Mouse (Mus musculus) megakaryocyte, adult 5-6 weeks (primary cell): ENCODE results near the gene Ccdc73. TPM values are rescaled to one million over a fixed set of nuclear protein-coding genes. Genes with fewer than 3 reads are reported as not detected.
"Not testable (repeated sequence)": the region's sequence is repeated elsewhere in the genome, so short reads cannot be mapped to it uniquely, and the experiment has no call there.

ENCODE experiments used
- ATAC-seq: 2 replicates; pipeline ENCODE4 v1.8.0; 2016; ENCODE audit warnings: mild to moderate bottlenecking, inconsistent platforms; ENCODE audit not compliant: poor library complexity, severe bottlenecking
- total RNA-seq, 2 experiments: library from RNA; stranded (forward) in 1 of 2; stranded (reverse) in 1 of 2; fragments of 153-499, 151-499 nt in 1 of 2; fragments of 221-1000, 200-1000 nt in 1 of 2; gene quantifications; 2 replicates each; pipeline versions ENCODE4 v1.2.3 to v1.2.4; 2015 to 2017

The Ccdc73 gene
- total RNA-seq, 2 experiments from 2014 or later, result 2.2 to 6.5 TPM

DNA sequence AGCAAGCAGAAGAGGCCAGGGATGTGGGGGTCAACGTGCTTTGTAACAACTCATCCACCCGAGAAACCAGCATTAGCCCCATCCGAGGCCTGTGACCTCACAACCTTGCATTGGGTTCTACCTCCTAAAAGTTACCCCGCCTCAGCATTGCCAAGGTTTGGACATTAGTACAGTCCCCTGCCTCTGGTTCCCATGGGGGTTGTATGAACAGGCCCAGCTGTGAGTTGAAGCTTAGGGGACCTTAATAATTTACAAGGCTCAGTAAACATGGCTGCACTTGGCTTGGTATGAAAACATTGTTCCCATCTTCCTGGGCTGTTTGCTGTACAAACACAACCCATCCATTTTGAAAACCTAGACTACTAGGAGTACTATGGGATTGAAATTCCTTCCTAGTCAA is 156.2 kb downstream of the Ccdc73 start:
- ATAC-seq, result no peak

DNA sequence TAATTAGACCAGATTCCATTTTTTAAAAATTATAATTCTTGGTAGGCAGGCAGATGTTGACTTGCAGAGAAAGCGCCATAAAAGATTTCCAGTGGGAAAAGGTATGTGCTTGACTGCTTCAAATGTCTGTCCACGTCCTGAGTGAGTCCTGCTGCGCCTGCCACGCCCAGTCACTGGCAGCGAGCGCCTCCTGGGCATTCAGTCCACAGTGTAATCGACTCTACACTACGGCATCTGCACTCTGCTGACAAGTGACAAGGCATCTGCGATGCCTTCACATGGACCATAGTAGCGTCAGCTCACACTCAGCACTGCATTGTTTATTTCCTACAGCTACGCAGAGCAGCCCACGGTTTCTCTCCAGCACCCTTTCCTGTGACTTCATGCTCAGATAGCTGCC is 158.0 kb downstream of the Ccdc73 start:
- not testable (repeated sequence) for ATAC-seq

DNA sequence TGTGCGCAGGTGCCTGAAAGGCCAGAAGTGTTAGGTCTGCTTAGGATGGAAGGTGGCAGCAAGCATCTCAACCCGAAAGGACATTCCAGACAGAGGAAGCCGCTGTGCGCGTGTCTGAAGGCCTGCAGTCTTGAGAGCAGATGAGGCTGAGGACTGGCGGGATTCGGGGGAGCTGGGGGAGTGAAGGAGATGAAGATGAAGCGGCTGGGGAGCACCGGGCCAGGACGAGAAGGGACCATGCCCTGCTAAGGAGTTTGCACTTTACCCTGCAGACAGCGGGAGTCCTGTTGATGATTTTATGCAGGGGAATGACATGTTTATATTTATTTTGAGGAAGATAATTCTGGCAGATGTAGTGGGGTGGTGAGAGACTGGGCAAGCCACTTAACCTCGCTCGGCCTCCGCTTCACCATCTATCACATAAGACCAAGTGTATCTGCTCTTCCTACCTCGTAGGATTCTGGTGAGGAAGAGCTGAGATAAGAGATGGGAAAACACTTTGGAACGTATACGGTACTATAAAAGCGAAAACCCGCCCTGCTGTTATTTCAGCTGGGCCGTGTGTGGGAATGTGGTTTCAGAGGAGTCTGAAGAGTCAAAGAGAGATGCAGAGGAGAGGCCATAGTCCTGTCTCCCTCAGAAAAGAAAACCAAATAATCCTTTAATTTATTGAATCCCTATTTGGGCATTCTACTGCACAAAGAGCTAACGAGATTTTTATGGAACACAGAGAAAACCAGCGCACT is 159.5 kb downstream of the Ccdc73 start:
- ATAC-seq, result no peak

DNA sequence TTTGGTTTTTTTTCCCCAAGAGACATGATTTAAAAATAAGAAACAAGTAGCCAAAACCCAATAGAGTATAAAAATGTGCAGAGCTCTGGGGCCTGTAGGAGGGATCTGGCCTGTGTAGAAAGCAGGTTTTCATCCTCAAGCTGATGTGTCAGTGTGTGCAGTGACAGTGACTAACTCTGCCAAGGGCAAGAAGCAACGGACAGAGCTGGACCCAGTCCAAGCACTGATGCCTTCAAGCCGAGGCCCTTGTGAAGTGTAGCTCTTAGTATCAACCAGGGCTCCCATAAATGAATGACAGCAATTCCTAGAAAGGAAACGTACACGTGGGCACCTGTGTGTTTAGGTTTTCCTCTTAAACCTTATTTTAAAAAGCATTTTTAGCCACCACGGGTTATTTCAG is 161.2 kb downstream of the Ccdc73 start:
- ATAC-seq, result no peak

DNA sequence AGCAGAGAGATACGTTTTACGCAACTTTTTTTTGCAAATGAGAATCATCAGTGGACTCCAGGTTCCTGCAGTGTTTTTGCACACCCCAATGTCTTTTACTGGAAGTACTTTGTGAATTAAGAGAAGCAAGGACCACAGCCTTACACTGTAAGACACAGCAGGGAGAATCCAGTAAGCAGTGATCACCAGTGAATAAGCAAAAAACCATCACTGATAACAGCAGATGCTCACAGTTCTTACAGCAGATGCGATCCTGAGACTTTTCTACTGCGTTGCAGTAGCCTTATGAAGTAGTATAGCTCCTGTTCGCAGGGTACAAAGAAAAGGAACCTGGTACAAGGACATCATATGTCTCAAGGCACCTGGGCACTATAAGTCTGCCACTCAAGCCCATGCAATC is 162.9 kb downstream of the Ccdc73 start:
- ATAC-seq, result no peak

DNA sequence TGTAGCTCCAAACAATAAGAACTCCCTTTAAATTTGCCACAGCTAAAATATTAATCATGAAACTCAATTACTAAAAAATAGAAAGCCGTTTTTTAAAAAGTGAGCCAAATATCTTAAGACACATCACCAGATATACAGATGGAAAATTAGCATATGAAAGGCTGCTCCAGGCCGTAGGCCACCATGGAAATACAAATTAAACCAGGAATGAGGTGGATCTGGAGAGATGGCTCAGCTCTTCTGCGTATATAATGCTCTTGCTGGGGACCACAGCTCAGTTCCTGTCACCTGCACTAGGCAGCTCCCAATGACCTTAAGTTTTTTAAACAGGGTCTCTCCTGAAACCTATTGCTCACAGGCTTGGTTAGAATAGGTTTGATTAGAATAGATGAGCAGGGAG is 166.5 kb downstream of the Ccdc73 start:
- no peak for ATAC-seq

DNA sequence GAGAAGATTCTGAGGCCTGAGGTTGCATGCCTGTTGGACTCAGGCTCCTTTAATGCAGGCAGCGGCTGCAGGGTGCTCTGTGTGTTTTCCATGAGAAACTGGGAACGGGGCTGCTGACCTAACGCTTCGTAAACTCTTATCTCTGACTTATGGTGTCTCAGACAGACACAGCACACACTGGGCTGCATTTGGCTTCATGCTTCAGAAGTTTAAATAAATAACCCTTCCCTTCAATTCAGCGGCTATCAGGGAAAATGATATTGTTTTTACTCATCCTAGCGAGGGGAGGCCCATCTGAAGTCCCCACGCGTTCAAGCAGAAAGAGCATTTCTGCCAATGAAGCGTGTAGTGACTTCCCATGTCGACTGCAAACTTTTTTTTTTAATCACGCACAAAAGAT is 168.4 kb downstream of the Ccdc73 start:
- no peak for ATAC-seq

DNA sequence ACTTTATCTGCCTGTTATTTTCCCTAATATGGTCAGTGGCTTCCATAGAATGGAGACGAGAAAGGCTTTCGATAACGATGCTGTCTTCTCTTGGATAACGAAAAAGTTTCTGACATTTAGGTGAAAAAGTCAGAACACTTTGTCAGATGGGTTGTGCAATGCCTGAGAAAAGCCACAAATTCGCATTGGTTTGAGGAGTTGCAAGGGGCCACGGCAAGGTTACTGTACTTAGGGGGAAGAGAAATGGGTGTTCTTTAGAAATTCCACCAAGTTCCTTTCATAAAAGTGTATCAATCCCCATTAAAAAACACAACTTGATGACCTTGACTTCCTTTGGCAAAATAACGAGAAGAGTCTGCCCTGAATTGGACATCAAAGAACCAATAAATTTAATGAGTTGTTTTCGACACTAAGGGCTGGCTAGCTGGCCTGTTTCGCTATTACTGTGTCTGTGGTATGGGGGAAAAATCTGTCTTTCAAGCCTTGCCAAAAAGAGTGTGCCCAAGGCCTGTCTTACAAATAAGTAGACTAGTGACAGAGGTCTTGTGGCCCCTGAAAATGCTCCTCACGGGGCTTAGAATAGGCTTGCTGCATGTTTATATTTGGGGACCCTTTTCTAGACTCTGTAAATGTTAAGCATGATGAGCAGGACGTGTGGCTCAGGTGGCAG is 168.9 kb downstream of the Ccdc73 start:
- ATAC-seq, result no peak

DNA sequence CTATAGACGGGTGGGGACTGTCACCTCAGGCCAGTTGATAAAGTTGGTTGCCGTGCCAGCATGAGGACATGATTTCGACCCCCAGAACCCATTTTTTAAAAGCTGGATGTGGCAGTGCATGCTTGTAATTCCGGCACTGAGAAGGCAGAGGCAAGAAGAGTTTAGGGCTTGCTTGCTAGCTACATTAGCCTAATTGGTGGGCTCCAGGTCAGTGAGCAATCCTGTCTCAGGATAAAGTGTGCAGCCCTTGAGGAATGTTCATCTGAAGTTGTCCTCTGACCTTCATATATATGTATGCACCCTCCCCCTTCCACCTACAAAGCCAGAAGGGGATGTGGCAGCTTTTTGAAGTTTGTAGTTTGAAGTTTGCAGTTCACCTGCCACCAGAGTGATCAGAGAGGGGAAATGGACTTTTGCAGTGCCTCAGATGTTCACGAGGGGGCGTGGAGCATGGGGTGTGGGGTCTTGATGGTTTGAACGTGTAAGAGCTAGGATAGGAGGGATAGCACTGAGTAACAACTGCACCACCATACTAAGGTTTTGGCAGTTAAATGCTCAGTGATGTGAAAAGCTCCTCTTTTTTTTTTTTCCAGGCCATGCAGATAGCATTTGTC is 170.5 kb downstream of the Ccdc73 start:
- no peak for ATAC-seq

DNA sequence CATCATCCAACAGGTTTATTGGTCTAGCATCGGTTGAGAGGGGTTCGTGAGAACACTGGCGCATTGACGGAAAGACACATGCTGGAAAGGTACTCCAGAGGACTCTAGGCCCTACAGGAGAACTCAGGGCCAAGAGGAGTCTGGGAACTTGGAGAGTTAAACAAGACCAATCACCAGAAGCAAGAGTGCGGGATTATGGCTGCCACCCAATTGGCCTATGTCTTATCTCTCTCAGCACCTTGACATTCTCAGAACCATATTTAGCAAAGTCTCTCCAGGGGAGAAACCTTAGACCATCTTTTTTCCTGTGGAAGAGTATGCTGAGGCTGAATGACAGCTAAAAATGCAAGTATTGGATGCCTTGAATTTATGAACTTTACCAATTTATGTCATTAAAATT is 171.3 kb downstream of the Ccdc73 start:
- no peak for ATAC-seq

DNA sequence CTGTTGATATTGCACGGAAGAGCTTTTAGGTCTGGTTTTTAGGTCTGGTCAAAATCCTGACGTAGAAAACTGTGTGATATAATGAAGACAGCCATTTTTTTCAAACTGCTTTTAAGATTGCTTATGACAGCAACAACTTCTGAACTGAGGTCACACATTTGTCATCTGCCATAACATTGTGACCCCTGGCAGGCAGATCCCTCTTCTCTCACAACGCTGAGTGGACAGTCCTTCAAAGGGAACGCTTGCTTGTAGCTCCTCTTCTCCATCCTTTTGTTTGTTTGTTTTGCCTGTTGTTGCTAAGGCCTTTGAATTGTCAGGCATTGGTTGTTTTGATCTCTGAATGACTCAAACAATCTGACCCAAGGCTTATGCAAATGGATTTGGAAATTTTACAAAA is 173.3 kb downstream of the Ccdc73 start:
- ATAC-seq, result no peak

DNA sequence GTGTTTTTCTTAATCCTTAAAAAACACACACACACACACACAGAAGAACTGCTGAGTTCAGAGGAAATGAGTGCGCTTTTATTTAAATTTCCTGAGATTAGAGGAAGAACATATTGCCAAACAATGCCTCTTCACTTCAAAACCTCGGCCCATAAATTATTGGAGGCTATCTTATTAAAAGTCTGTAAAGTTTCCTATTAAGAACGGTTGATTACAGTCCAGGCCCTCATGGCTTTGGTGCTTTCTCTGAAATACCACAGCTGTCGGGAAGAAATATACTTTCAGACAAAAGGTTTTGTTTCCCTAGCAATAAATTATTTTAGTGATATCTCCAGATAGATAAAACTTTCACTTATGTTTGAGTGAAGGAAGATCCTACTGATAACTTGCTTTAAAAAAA is 175.5 kb downstream of the Ccdc73 start:
- ATAC-seq, result no peak

DNA sequence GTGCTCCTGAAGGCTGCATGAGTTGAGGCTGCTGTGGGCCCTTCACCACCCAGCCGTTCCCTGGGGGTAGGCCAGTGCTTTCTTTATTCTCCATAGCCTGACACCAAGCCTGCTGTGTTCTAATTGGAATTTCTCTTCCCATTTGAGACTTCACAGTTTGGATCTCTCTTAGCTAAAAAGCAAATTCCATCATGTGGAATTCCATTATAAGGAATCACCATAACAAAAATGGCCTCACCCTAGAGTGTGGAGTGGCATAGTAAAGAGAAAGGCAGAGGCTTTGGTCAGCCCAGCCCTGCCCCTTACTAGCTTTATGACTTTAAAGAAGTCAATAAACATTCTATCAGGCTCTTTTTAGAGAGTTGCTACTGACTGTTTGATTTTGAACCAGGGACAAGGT is 180.7 kb downstream of the Ccdc73 start:
- ATAC-seq, result no peak

DNA sequence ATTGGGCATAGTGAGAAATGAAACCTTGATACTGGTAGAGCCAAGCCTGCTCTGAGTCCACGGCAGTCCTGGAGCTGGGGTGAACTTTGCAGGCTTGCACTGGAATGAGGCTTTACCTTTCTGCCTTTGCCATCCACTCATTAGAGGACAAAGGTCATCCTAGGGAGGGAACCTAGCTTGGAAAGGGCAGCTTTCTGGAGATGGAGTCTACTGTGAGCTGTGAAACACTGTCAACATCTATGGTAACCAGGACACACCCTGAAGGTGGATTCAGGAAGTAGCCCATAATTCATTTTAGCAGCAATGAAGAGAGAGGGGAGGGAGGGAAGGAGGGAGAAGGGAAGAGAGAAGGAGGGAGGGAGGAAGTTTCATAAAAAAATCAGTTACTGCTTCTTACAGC is 187.9 kb downstream of the Ccdc73 start:
- ATAC-seq, result no peak

DNA sequence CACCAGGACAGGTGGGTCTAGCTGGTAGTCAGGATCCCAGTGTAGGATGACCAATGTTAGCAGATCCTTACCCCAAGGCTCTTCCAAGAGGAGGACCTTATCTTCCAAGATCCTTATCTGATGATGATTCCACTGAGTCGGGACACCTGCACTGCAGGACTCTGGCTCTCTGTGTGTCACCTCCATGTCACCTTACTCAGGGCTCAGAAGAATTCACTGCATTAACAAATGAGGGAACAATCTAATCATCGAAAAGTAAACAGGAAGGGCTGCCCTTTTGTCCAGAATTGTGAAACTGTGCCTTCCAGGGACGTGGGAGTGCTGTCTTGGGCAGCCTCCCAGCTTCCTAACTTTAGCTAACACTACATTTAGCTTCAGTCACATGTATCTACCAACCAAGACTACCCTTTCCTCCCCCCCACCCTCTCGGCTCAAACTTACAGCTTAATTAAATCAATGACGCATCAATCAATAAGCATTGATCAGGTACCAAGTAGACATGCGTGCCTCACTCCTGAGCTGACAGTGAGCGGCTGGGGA is 191.0 kb downstream of the Ccdc73 start:
- no peak for ATAC-seq

DNA sequence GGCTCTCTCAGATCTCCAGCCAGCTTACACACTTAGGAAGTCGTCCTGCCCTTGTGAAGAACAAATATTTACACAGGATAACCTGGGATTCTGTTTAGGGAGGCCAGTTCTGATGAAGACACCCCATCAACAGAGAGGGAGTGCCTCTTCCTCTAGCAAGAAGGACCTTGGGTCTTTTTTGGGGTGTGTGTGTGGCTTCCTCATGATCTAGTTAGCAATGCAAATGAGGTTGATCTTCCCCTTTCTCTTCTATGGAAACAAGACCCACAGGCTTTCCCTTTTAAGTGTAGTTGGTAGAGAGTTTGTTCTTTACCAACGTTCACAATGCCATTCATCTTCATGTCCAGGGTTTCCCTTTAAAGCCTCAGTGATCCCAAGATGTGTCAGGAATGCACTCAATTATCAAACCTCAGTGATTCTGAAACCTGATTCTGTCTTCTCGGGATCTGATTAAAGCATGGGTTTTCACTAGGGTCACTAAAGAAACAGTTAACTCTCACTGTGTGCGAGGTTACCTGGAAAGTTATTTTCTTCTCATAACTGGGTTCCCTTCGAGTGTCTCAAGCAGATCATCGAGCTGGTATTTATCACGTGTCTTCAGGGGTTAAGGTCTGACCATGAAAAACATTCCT is 195.3 kb downstream of the Ccdc73 start:
- ATAC-seq, result no peak

Other genes with a start within 250 kb of the Ccdc73 start
- 10.6 and 14.6 TPM in 2 replicates for gene Tcp11l1, start 155.6 kb upstream of the Ccdc73 start, total RNA-seq (2015)
- gene Tcp11l1, start 155.6 kb upstream of the Ccdc73 start, total RNA-seq (2017), result 3.0 and 6.7 TPM in 2 replicates
- gene Pin1rt1, start 151.4 kb upstream of the Ccdc73 start, total RNA-seq (2015), result not detected in 2 replicates
- gene Pin1rt1, start 151.4 kb upstream of the Ccdc73 start, total RNA-seq (2017), result not detected in 2 replicates
- 14.2 and 15.3 TPM in 2 replicates for gene Depdc7, start 124.9 kb upstream of the Ccdc73 start, total RNA-seq (2015)
- gene Depdc7, start 124.9 kb upstream of the Ccdc73 start, total RNA-seq (2017), result 14.0 and 20.2 TPM in 2 replicates
- gene Qser1, start 51.0 kb upstream of the Ccdc73 start, total RNA-seq (2015), result 25.6 and 26.5 TPM in 2 replicates
- 6.8 and 9.7 TPM in 2 replicates for gene Qser1, start 51.0 kb upstream of the Ccdc73 start, total RNA-seq (2017)
- 0.09 TPM in 1 of 2 replicates, not detected in the other for gene Prrg4, start 17.9 kb upstream of the Ccdc73 start, total RNA-seq (2015)
- gene Prrg4, start 17.9 kb upstream of the Ccdc73 start, total RNA-seq (2017), result 0.15 and 0.16 TPM in 2 replicates
- 267 and 274 TPM in 2 replicates for gene Eif3m, start 149.3 kb downstream of the Ccdc73 start, total RNA-seq (2015)
- gene Eif3m, start 149.3 kb downstream of the Ccdc73 start, total RNA-seq (2017), result 165 and 245 TPM in 2 replicates
- not detected in 2 replicates for gene Gm11060, start 224.2 kb downstream of the Ccdc73 start, total RNA-seq (2015)
- not detected in 2 replicates for gene Gm11060, start 224.2 kb downstream of the Ccdc73 start, total RNA-seq (2017)